Mouse (Mus musculus) brain, embryonic 14.5 days (tissue): ENCODE results near the gene Psmd2.

Source experiments
- CTCF ChIP-seq: fragments of 200-500 bp; IDR thresholded peaks from 2 replicates; pipeline ENCODE4 v1.5.1; 2012; ENCODE audit warnings: inconsistent platforms, mild to moderate bottlenecking, moderate library complexity, borderline replicate concordance; ENCODE audit not compliant: insufficient read depth, insufficient read length; ENCODE audit errors: extremely low read depth
- POLR2A ChIP-seq: fragments of 200-500 bp; IDR thresholded peaks from 2 replicates; pipeline ENCODE4 v1.6.1; 2012; ENCODE audit warnings: mild to moderate bottlenecking, inconsistent platforms, borderline replicate concordance; ENCODE audit not compliant: poor library complexity, insufficient read depth, insufficient read length, severe bottlenecking; ENCODE audit errors: extremely low read depth

DNA sequence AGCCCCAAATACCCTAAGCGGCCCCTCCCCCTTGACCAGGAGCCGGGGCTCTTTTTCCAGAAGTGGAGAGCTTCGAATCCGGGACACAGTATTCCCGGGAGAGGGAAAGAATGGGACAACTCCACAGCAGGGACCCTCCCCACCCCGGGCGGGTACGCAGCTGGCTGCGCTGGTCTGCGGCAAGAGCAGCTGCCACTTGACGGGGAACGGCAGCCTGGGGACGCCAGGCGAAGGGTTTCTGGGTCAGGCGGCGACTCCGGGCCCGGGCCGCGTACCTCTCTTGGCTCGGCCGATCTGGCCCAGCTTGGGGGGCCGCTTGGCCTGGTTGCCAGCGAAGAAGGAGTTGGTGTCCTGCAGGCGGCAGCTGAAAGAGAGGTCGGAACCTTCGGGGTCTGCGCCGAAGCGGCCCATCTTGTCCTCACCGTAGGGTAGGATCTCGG lies 30.7 kb upstream of the Psmd2 start:
- TF ChIP-seq CTCF (no peak), POLR2A (no peak)
